Mouse (Mus musculus) limb, embryonic 14.5 days (tissue): ENCODE measurements around the gene Olfr771. TPM values are rescaled to one million over a fixed set of nuclear protein-coding genes. Genes with fewer than 3 reads are reported as not detected.
"Not testable (repeated sequence)": the region's sequence is repeated elsewhere in the genome, so short reads cannot be mapped to it uniquely, and the experiment has no call there.

ENCODE experiments used
- ATAC-seq: fragments of 200-750 bp; cut with Nextera tagmentation; 2 replicates; pipeline ENCODE4 v1.8.0; 2017; ENCODE audit warnings: low read depth, moderate number of reproducible peaks, moderate TSS enrichment; ENCODE audit not compliant: low FRiP score
- DNase-seq: peaks from one replicate; pipeline ENCODE4 v3.0.0-alpha.2; 2015; ENCODE audit warnings: low spot score
- H3K27ac ChIP-seq: fragments of 300-500 bp; sonication (generic); replicated peaks from 2 replicates; pipeline ENCODE4 v1.5.1; 2014; ENCODE audit warnings: low read depth, mild to moderate bottlenecking, low read length, moderate library complexity, mixed read lengths
- H3K27me3 ChIP-seq: fragments of 300-500 bp; sonication (generic); 2 replicates; pipeline ENCODE4 v1.6.1; 2014; ENCODE audit warnings: low read length, mixed read lengths; ENCODE audit not compliant: control insufficient read depth, insufficient read depth
- H3K36me3 ChIP-seq: fragments of 300-500 bp; sonication (generic); 2 replicates; pipeline ENCODE4 v1.6.1; 2014; ENCODE audit warnings: mild to moderate bottlenecking, low read length, moderate library complexity, mixed read lengths; ENCODE audit not compliant: control insufficient read depth, insufficient read depth
- H3K4me1 ChIP-seq: fragments of 300-500 bp; sonication (generic); 2 replicates; pipeline ENCODE4 v1.6.1; 2014; ENCODE audit warnings: antibody characterized with exemption, low read length, mixed read lengths; ENCODE audit not compliant: control insufficient read depth, insufficient read depth
- H3K4me2 ChIP-seq: fragments of 300-500 bp; sonication (generic); replicated peaks from 2 replicates; pipeline ENCODE4 v1.6.1; 2014; ENCODE audit warnings: low read depth, mild to moderate bottlenecking, low read length, moderate library complexity; ENCODE audit not compliant: severe bottlenecking
- H3K4me3 ChIP-seq: fragments of 300-500 bp; sonication (generic); replicated peaks from 2 replicates; pipeline ENCODE4 v1.5.1; 2014; ENCODE audit warnings: low read length
- H3K9ac ChIP-seq: fragments of 300-500 bp; sonication (generic); 2 replicates; pipeline ENCODE4 v1.6.1; 2014; ENCODE audit warnings: mild to moderate bottlenecking, low read depth, low read length, moderate library complexity; ENCODE audit not compliant: severe bottlenecking
- H3K9me3 ChIP-seq: fragments of 300-500 bp; sonication (generic); 2 replicates; pipeline ENCODE4 v1.6.1; 2016; ENCODE audit warnings: low read length; ENCODE audit not compliant: control insufficient read depth
- POLR2A ChIP-seq: fragments of 200-500 bp; IDR thresholded peaks from 2 replicates; pipeline ENCODE4 v1.8.0; 2012; ENCODE audit warnings: inconsistent platforms, mild to moderate bottlenecking, moderate library complexity, borderline replicate concordance; ENCODE audit not compliant: insufficient read depth, insufficient read length; ENCODE audit errors: extremely low read depth
- WGBS: fragments of 180-500 bp; shearing (Covaris S2); extraction: QIAGEN DNeasy Blood & Tissue Kit; methylation state at CpG from one replicate; pipeline ENCODE4 v1.1.7; 2014; 5-methylcytosine and 5-hydroxymethylcytosine counted together
- polyA plus RNA-seq, 2 experiments: library from polyadenylated mRNA; depleted of rRNA in 1 of 2; stranded (reverse) in 1 of 2; unstranded in 1 of 2; fragments of >200 nt; fragmentation: Nextera tagmentation in 1 of 2; extraction: Ambion mirVana in 1 of 2; gene quantifications; 2 replicates each; pipeline versions ENCODE4 v1.2.1 to v1.2.3; 2012 to 2014

Gene Olfr771
- polyA plus RNA-seq (2012; rRNA removed) = not detected in 2 replicates
- polyA plus RNA-seq (2014; fragmentation: Nextera tagmentation; extraction: Ambion mirVana) = not detected in 2 replicates

DNA sequence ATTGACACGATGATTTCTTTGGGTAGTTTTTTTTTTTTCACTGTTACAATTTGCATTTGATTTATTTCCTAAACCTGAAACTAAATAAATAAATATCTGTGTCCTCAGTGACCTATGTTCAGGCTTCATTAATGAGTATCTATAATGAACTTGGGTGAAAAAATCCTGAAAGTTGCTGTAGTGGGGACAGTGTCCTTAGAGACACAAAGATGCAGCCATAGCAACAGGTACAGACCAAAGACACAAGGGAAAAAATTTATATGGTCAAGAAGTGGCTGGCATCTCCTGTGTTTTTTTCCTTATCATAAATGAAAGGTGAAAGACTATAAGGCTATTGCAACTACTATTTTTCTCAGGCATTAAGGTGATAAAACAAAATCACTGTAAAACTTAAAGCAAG lies at the start of gene Olfr771:
Olfr771 (minus strand) TSS at position 101 of the 400 bp plus-strand sequence.
- no peaks in the 10 kb centered on the region for H3K27me3 ChIP-seq
- TF ChIP-seq POLR2A = no peak
- no peak within 1 kb of the TSS for H3K4me2 ChIP-seq
- H3K27ac ChIP-seq = no peak within 1 kb of the TSS
- DNase-seq (no peak), ATAC-seq (no peak)
- no peak within 1 kb of the TSS for H3K4me3 ChIP-seq
- no peaks in the 10 kb centered on the region for H3K4me1 ChIP-seq
- no peaks in the 10 kb centered on the region for H3K36me3 ChIP-seq
- no peak within 1 kb of the TSS for H3K9ac ChIP-seq
- H3K9me3 ChIP-seq = no peaks in the 10 kb centered on the region
- WGBS = 77% methylated on average over 1 of the region's 1 CpGs

GRCm38 (mm10) chr10:129187319-129187718 lies 22.8 kb upstream of the Olfr771 start, which contains the start of gene Olfr773:
TSS of gene Olfr773 (minus strand) at chr10:129187419.
- not testable (repeated sequence) for DNase-seq, H3K9me3 ChIP-seq, ATAC-seq

GRCm38 (mm10) chr10:129177821-129178220 lies 13.3 kb upstream of the Olfr771 start, which contains the start of gene Olfr772:
TSS of gene Olfr772 (minus strand) at chr10:129177921.
- not testable (repeated sequence) for H3K4me3 ChIP-seq, H3K4me2 ChIP-seq, H3K27me3 ChIP-seq, H3K27ac ChIP-seq, H3K36me3 ChIP-seq, H3K4me1 ChIP-seq, H3K9me3 ChIP-seq, ATAC-seq, H3K9ac ChIP-seq, DNase-seq
- WGBS = 73% methylated on average over 3 of the region's 4 CpGs

More at GRCm38 (mm10) chr10:129187319-129187718, 22.8 kb upstream of the Olfr771 start, which contains the start of gene Olfr773:
- not testable (repeated sequence) for H3K36me3 ChIP-seq, H3K27ac ChIP-seq, H3K27me3 ChIP-seq, H3K4me2 ChIP-seq, H3K4me3 ChIP-seq, H3K9ac ChIP-seq, H3K4me1 ChIP-seq

DNA sequence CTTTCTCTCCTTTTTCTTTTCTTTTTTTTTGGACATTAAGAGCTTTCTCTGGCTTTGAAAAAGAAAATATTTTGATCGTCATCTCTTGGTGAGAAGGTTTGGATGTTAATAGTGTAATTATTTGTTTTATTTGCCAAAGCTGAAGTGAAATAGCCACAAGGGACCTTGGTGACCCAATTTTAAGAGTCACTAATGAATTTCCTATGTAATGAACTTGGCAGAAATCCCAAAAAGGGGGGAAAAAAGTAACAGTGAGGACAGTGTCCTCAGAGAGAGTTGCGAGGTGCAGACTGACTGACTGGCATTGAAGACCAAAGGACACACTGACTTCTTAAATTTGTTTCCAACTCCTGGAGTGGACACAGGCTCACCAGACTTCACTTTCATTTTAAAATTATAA lies 25.7 kb downstream of the Olfr771 start, which contains the start of gene Olfr770:
Olfr770 (minus strand) TSS at position 101 of the 400 bp plus-strand sequence.
- WGBS = 61% methylated on average over 2 of the region's 2 CpGs
- H3K27me3 ChIP-seq = no peaks in the 10 kb centered on the region

DNA sequence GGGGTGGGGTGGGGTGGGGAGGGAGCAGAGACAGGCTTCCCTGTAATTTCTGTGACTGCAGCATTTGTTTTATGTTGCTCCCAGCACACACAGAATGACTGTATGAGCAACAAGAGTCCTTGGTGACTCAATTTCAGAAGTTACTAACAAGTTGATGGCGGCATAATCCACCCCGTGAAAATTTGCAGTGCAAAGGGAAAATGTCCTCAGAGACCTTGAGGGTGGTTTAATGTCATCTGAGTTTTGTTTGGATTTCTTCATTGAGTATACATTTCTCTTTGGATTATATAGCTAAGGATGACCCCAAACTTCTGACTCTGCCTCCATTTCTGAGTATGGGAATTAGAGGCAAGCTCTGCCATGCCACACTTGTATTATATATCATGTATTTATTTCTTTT lies 46.8 kb downstream of the Olfr771 start, which contains the start of gene Olfr769:
Olfr769 (minus strand) TSS at position 101 of the 400 bp plus-strand sequence.
- 78% methylated on average over 2 of the region's 2 CpGs for WGBS
- H3K27me3 ChIP-seq = no peaks in the 10 kb centered on the region

More for the DNA sequence above, 25.7 kb downstream of the Olfr771 start, which contains the start of gene Olfr770:
- Histone ChIP-seq H3K4me1 (no peaks in the 10 kb centered on the region), H3K9me3 (no peaks in the 10 kb centered on the region), H3K27ac (no peak within 1 kb of the TSS), H3K4me2 (no peak within 1 kb of the TSS), H3K36me3 (no peaks in the 10 kb centered on the region), H3K4me3 (no peak within 1 kb of the TSS), H3K9ac (no peak within 1 kb of the TSS)
- TF ChIP-seq POLR2A = no peak
- ATAC-seq (no peak), DNase-seq (no peak)

GRCm38 (mm10) chr10:129115146-129115545 lies 49.4 kb downstream of the Olfr771 start:
- Histone ChIP-seq H3K9ac (no peak overlapping the region), H3K4me3 (no peak overlapping the region), H3K27ac (no peak overlapping the region), H3K27me3 (no peaks in the 10 kb centered on the region), H3K4me1 (no peaks in the 10 kb centered on the region), H3K36me3 (no peaks in the 10 kb centered on the region), H3K4me2 (no peak overlapping the region), H3K9me3 (no peaks in the 10 kb centered on the region)
- ATAC-seq (no peak), DNase-seq (no peak)
- WGBS = 86% methylated on average over 3 of the region's 3 CpGs
- no peak for TF ChIP-seq POLR2A

More for the DNA sequence above, 46.8 kb downstream of the Olfr771 start, which contains the start of gene Olfr769:
- H3K36me3 ChIP-seq = no peaks in the 10 kb centered on the region
- no peak within 1 kb of the TSS for H3K4me2 ChIP-seq
- no peak within 1 kb of the TSS for H3K4me3 ChIP-seq
- ATAC-seq = no peak
- H3K27ac ChIP-seq = no peak within 1 kb of the TSS
- H3K4me1 ChIP-seq = no peaks in the 10 kb centered on the region
- no peak for TF ChIP-seq POLR2A
- no peak within 1 kb of the TSS for H3K9ac ChIP-seq
- no peaks in the 10 kb centered on the region for H3K9me3 ChIP-seq
- DNase-seq = no peak

Other genes with a start within 250 kb of the Olfr771 start
- 17.9 and 23.2 TPM in 2 replicates for gene Rdh5, start 241.9 kb downstream of the Olfr771 start, polyA plus RNA-seq (2012; rRNA removed)
- gene Rdh5, start 241.9 kb downstream of the Olfr771 start, polyA plus RNA-seq (2014; fragmentation: Nextera tagmentation; extraction: Ambion mirVana) = 11.8 and 12.5 TPM in 2 replicates
- 211 and 285 TPM in 2 replicates for gene Bloc1s1, start 240.7 kb downstream of the Olfr771 start, polyA plus RNA-seq (2012; rRNA removed)
- gene Bloc1s1, start 240.7 kb downstream of the Olfr771 start, polyA plus RNA-seq (2014; fragmentation: Nextera tagmentation; extraction: Ambion mirVana) = 242 and 262 TPM in 2 replicates
- gene Itga7, start 230.9 kb downstream of the Olfr771 start, polyA plus RNA-seq (2012; rRNA removed) = 22.3 and 24.1 TPM in 2 replicates
- gene Itga7, start 230.9 kb downstream of the Olfr771 start, polyA plus RNA-seq (2014; fragmentation: Nextera tagmentation; extraction: Ambion mirVana) = 7.0 and 11.5 TPM in 2 replicates
- gene Mettl7b, start 203.8 kb downstream of the Olfr771 start, polyA plus RNA-seq (2012; rRNA removed) = 0.24 and 0.38 TPM in 2 replicates
- 0.21 and 0.80 TPM in 2 replicates for gene Mettl7b, start 203.8 kb downstream of the Olfr771 start, polyA plus RNA-seq (2014; fragmentation: Nextera tagmentation; extraction: Ambion mirVana)
- gene Olfr9, start 175.3 kb downstream of the Olfr771 start, polyA plus RNA-seq (2012; rRNA removed) = not detected in 2 replicates
- gene Olfr9, start 175.3 kb downstream of the Olfr771 start, polyA plus RNA-seq (2014; fragmentation: Nextera tagmentation; extraction: Ambion mirVana) = not detected in 2 replicates
- not detected in 2 replicates for gene Olfr763, start 154.0 kb downstream of the Olfr771 start, polyA plus RNA-seq (2012; rRNA removed)
- gene Olfr763, start 154.0 kb downstream of the Olfr771 start, polyA plus RNA-seq (2014; fragmentation: Nextera tagmentation; extraction: Ambion mirVana) = not detected in 2 replicates
- gene Olfr764-ps1, start 124.9 kb downstream of the Olfr771 start, polyA plus RNA-seq (2012; rRNA removed) = 0.01 TPM in 1 of 2 replicates, not detected in the other
- not detected in 2 replicates for gene Olfr764-ps1, start 124.9 kb downstream of the Olfr771 start, polyA plus RNA-seq (2014; fragmentation: Nextera tagmentation; extraction: Ambion mirVana)
- gene Olfr765, start 114.8 kb downstream of the Olfr771 start, polyA plus RNA-seq (2012; rRNA removed) = not detected in 2 replicates
- not detected in 2 replicates for gene Olfr765, start 114.8 kb downstream of the Olfr771 start, polyA plus RNA-seq (2014; fragmentation: Nextera tagmentation; extraction: Ambion mirVana)
- 0.03 TPM in 1 of 2 replicates, not detected in the other for gene Olfr766-ps1, start 95.8 kb downstream of the Olfr771 start, polyA plus RNA-seq (2012; rRNA removed)
- not detected in 2 replicates for gene Olfr766-ps1, start 95.8 kb downstream of the Olfr771 start, polyA plus RNA-seq (2014; fragmentation: Nextera tagmentation; extraction: Ambion mirVana)
- 0.01 TPM in 1 of 2 replicates, not detected in the other for gene Olfr767, start 81.8 kb downstream of the Olfr771 start, polyA plus RNA-seq (2012; rRNA removed)
- gene Olfr767, start 81.8 kb downstream of the Olfr771 start, polyA plus RNA-seq (2014; fragmentation: Nextera tagmentation; extraction: Ambion mirVana) = not detected in 2 replicates
- not detected in 2 replicates for gene Olfr768, start 65.4 kb downstream of the Olfr771 start, polyA plus RNA-seq (2012; rRNA removed)
- 0.04 TPM in 1 of 2 replicates, not detected in the other for gene Olfr768, start 65.4 kb downstream of the Olfr771 start, polyA plus RNA-seq (2014; fragmentation: Nextera tagmentation; extraction: Ambion mirVana)
- gene Olfr769, start 46.9 kb downstream of the Olfr771 start, polyA plus RNA-seq (2012; rRNA removed) = 0.01 TPM in 1 of 2 replicates, not detected in the other
- gene Olfr769, start 46.9 kb downstream of the Olfr771 start, polyA plus RNA-seq (2014; fragmentation: Nextera tagmentation; extraction: Ambion mirVana) = not detected in 2 replicates
- gene Olfr770, start 25.8 kb downstream of the Olfr771 start, polyA plus RNA-seq (2012; rRNA removed) = not detected in 2 replicates
- not detected in 2 replicates for gene Olfr770, start 25.8 kb downstream of the Olfr771 start, polyA plus RNA-seq (2014; fragmentation: Nextera tagmentation; extraction: Ambion mirVana)
- gene Olfr772, start 13.2 kb upstream of the Olfr771 start, polyA plus RNA-seq (2012; rRNA removed) = not detected in 2 replicates
- gene Olfr772, start 13.2 kb upstream of the Olfr771 start, polyA plus RNA-seq (2014; fragmentation: Nextera tagmentation; extraction: Ambion mirVana) = not detected in 2 replicates
- not detected in 2 replicates for gene Olfr773, start 22.7 kb upstream of the Olfr771 start, polyA plus RNA-seq (2012; rRNA removed)
- not detected in 2 replicates for gene Olfr773, start 22.7 kb upstream of the Olfr771 start, polyA plus RNA-seq (2014; fragmentation: Nextera tagmentation; extraction: Ambion mirVana)
- not detected in 2 replicates for gene Olfr774, start 71.5 kb upstream of the Olfr771 start, polyA plus RNA-seq (2012; rRNA removed)
- gene Olfr774, start 71.5 kb upstream of the Olfr771 start, polyA plus RNA-seq (2014; fragmentation: Nextera tagmentation; extraction: Ambion mirVana) = not detected in 2 replicates
- gene Olfr775, start 83.7 kb upstream of the Olfr771 start, polyA plus RNA-seq (2012; rRNA removed) = not detected in 2 replicates
- not detected in 2 replicates for gene Olfr775, start 83.7 kb upstream of the Olfr771 start, polyA plus RNA-seq (2014; fragmentation: Nextera tagmentation; extraction: Ambion mirVana)
- gene Olfr776, start 94.4 kb upstream of the Olfr771 start, polyA plus RNA-seq (2012; rRNA removed) = not detected in 2 replicates
- not detected in 2 replicates for gene Olfr776, start 94.4 kb upstream of the Olfr771 start, polyA plus RNA-seq (2014; fragmentation: Nextera tagmentation; extraction: Ambion mirVana)
- not detected in 2 replicates for gene Olfr777, start 106.7 kb upstream of the Olfr771 start, polyA plus RNA-seq (2012; rRNA removed)
- not detected in 2 replicates for gene Olfr777, start 106.7 kb upstream of the Olfr771 start, polyA plus RNA-seq (2014; fragmentation: Nextera tagmentation; extraction: Ambion mirVana)
- not detected in 2 replicates for gene Olfr780, start 153.4 kb upstream of the Olfr771 start, polyA plus RNA-seq (2012; rRNA removed)
- not detected in 2 replicates for gene Olfr780, start 153.4 kb upstream of the Olfr771 start, polyA plus RNA-seq (2014; fragmentation: Nextera tagmentation; extraction: Ambion mirVana)
- not detected in 2 replicates for gene Olfr781, start 164.1 kb upstream of the Olfr771 start, polyA plus RNA-seq (2012; rRNA removed)
- gene Olfr781, start 164.1 kb upstream of the Olfr771 start, polyA plus RNA-seq (2014; fragmentation: Nextera tagmentation; extraction: Ambion mirVana) = not detected in 2 replicates
- gene Olfr782, start 184.1 kb upstream of the Olfr771 start, polyA plus RNA-seq (2012; rRNA removed) = not detected in 2 replicates
- gene Olfr782, start 184.1 kb upstream of the Olfr771 start, polyA plus RNA-seq (2014; fragmentation: Nextera tagmentation; extraction: Ambion mirVana) = not detected in 2 replicates
- gene Olfr784, start 219.3 kb upstream of the Olfr771 start, polyA plus RNA-seq (2012; rRNA removed) = 0.04 TPM in 1 of 2 replicates, not detected in the other
- gene Olfr784, start 219.3 kb upstream of the Olfr771 start, polyA plus RNA-seq (2014; fragmentation: Nextera tagmentation; extraction: Ambion mirVana) = 0.12 and 0.15 TPM in 2 replicates
- gene Olfr785, start 240.7 kb upstream of the Olfr771 start, polyA plus RNA-seq (2012; rRNA removed) = not detected in 2 replicates
- not detected in 2 replicates for gene Olfr785, start 240.7 kb upstream of the Olfr771 start, polyA plus RNA-seq (2014; fragmentation: Nextera tagmentation; extraction: Ambion mirVana)